Mouse (Mus musculus): ENCODE measurements around the gene Atp2a3.

The Atp2a3 gene

GRCm38 (mm10) chr11:73008826-73009225, 47.9 kb downstream of the Atp2a3 start:
- POLR2A ChIA-PET = no interaction called here
- CTCF ChIA-PET = interaction anchor here in 3 of 4 experiments (0.6 to 2.2 kb wide), 6 partner anchors 9 to 122 kb away, joined by 3 to 11 read pairs (median 6); partner anchors contain the start of genes Camkk1 (in 1 of the 3) and Ncbp3 (in 1 of the 3)

GRCm38 (mm10) chr11:73009531-73010274, 48.7 kb downstream of the Atp2a3 start:
- CTCF ChIA-PET = interaction anchor here in 2 of 4 experiments (0.6 to 2.2 kb wide), 4 partner anchors 10 to 121 kb away, joined by 3 to 8 read pairs (median 4); partner anchors contain the start of gene Ncbp3 (in 1 of the 2)
- POLR2A ChIA-PET = interaction anchor here in 1 of 4 experiments (1.2 kb wide), 1 partner anchor 14 kb away, joined by 3 read pairs; no protein-coding TSS in a partner anchor

GRCm38 (mm10) chr11:73013981-73014380, 53.0 kb downstream of the Atp2a3 start:
- CTCF ChIA-PET = interaction anchor here in 2 of 4 experiments (0.6 to 1.5 kb wide), 2 partner anchors 26 to 268 kb away, joined by 4 read pairs; no protein-coding TSS in a partner anchor
- POLR2A ChIA-PET = interaction anchor here in 2 of 4 experiments (0.6 to 1.7 kb wide), 5 partner anchors 9 to 124 kb away, joined by 3 to 6 read pairs (median 4); partner anchors contain the start of gene Haspin (in 1 of the 2)

- POLR2A ChIA-PET = interaction anchor here in 2 of 4 experiments (1.2 to 1.3 kb wide), 3 partner anchors 8 to 123 kb away, joined by 3 to 6 read pairs (median 4); partner anchors contain the start of gene Haspin (in 1 of the 2)
- CTCF ChIA-PET = interaction anchor here in 1 of 4 experiments (0.6 kb wide), 1 partner anchor 42 kb away, joined by 3 read pairs; no protein-coding TSS in a partner anchor
These were observed 53.9 kb downstream of the Atp2a3 start for GRCm38 (mm10) chr11:73014831-73015344.

- POLR2A ChIA-PET = interaction anchor here in 2 of 4 experiments (0.6 to 1.3 kb wide), 2 partner anchors 10 to 37 kb away, joined by 4 to 6 read pairs; no protein-coding TSS in a partner anchor
These were observed 54.6 kb downstream of the Atp2a3 start for GRCm38 (mm10) chr11:73015391-73016102.

GRCm38 (mm10) chr11:73016103-73016420, 55.1 kb downstream of the Atp2a3 start:
- ChIA-PET POLR2A (interaction anchor here in 2 of 4 experiments (0.6 to 1.3 kb wide), 2 partner anchors 8 to 36 kb away, joined by 3 to 6 read pairs; no protein-coding TSS in a partner anchor), CTCF (no interaction called here)

More at GRCm38 (mm10) chr11:73015391-73016102, 54.6 kb downstream of the Atp2a3 start:
- CTCF ChIA-PET = interaction anchor here in 1 of 4 experiments (0.6 kb wide), 1 partner anchor 41 kb away, joined by 3 read pairs; no protein-coding TSS in a partner anchor

- ChIA-PET CTCF (interaction anchor here (0.6 to 1.8 kb wide), 10 partner anchors 11 to 376 kb away, joined by 3 to 11 read pairs (median 4); partner anchors contain the start of gene Ncbp3 (in 2 of the 4)), POLR2A (interaction anchor here in 3 of 4 experiments (0.6 to 2.1 kb wide), 23 partner anchors 10 to 454 kb away, joined by 3 to 21 read pairs (median 4); partner anchors contain the start of genes Ctns (in 2 of the 3), Ncbp3 (in 2 of the 3), Shpk (in 2 of the 3) and Emc6 (in 1 of the 3))
These were observed 57.6 kb downstream of the Atp2a3 start, which contains the start of gene Camkk1 for GRCm38 (mm10) chr11:73018471-73019146. Gene Camkk1, plus strand, starts transcription at chr11:73019008.

GRCm38 (mm10) chr11:73019147-73019795, 58.3 kb downstream of the Atp2a3 start:
- ChIA-PET POLR2A (interaction anchor here in 3 of 4 experiments (0.6 to 2.1 kb wide), 28 partner anchors 9 to 1551 kb away, joined by 3 to 21 read pairs (median 3); partner anchors contain the start of genes Ctns (in 2 of the 3), Ncbp3 (in 2 of the 3), Shpk (in 2 of the 3) and Emc6 (in 1 of the 3)), CTCF (interaction anchor here (0.6 to 1.8 kb wide), 15 partner anchors 11 to 608 kb away, joined by 3 to 11 read pairs (median 4); partner anchors contain the start of genes Ncbp3 (in 2 of the 4) and Smtnl2 (in 1 of the 4))

- ChIA-PET POLR2A (interaction anchor here in 2 of 4 experiments (1.6 to 2.1 kb wide), 2 partner anchors 10 to 177 kb away, joined by 4 to 9 read pairs; partner anchors contain the start of genes Ctns (in 1 of the 2) and Shpk (in 1 of the 2)), CTCF (interaction anchor here in 2 of 4 experiments (0.7 to 1.0 kb wide), 2 partner anchors 27 to 28 kb away, joined by 3 read pairs; partner anchors contain the start of gene Ncbp3 (in 1 of the 2))
These were observed 60.2 kb downstream of the Atp2a3 start for GRCm38 (mm10) chr11:73020953-73021800.

GRCm38 (mm10) chr11:73023099-73023498, 62.1 kb downstream of the Atp2a3 start:
- ChIA-PET CTCF (interaction anchor here in 3 of 4 experiments (0.6 to 1.5 kb wide), 7 partner anchors 15 to 108 kb away, joined by 3 to 4 read pairs (median 3); no protein-coding TSS in a partner anchor), POLR2A (interaction anchor here in 3 of 4 experiments (0.9 to 2.1 kb wide), 5 partner anchors 8 to 25 kb away, joined by 3 to 9 read pairs (median 3); partner anchors contain the start of gene Ncbp3 (in 1 of the 3))

- POLR2A ChIA-PET = interaction anchor here in 3 of 4 experiments (0.7 to 1.8 kb wide), 6 partner anchors 10 to 24 kb away, joined by 3 to 6 read pairs (median 3); partner anchors contain the start of gene Ncbp3 (in 2 of the 3)
These were observed 62.9 kb downstream of the Atp2a3 start for GRCm38 (mm10) chr11:73023827-73024226.

GRCm38 (mm10) chr11:73024236-73024904, 63.4 kb downstream of the Atp2a3 start:
- ChIA-PET POLR2A (interaction anchor here in 3 of 4 experiments (0.5 to 1.5 kb wide), 6 partner anchors 11 to 60 kb away, joined by 3 to 4 read pairs (median 3); partner anchors contain the start of gene Ncbp3 (in 2 of the 3)), CTCF (interaction anchor here in 2 of 4 experiments (0.5 to 1.0 kb wide), 4 partner anchors 15 to 107 kb away, joined by 3 read pairs; no protein-coding TSS in a partner anchor)

More at GRCm38 (mm10) chr11:73023827-73024226, 62.9 kb downstream of the Atp2a3 start:
- CTCF ChIA-PET = interaction anchor here (0.6 to 1.5 kb wide), 9 partner anchors 15 to 125 kb away, joined by 3 to 10 read pairs (median 3); no protein-coding TSS in a partner anchor

- POLR2A ChIA-PET = interaction anchor here in 2 of 4 experiments (0.7 to 1.6 kb wide), 6 partner anchors 9 to 95 kb away, joined by 3 read pairs; partner anchors contain the start of gene Ncbp3 (in 1 of the 2)
- CTCF ChIA-PET = interaction anchor here in 3 of 4 experiments (0.9 to 1.8 kb wide), 5 partner anchors 9 to 21 kb away, joined by 3 to 6 read pairs (median 4); partner anchors contain the start of gene Ncbp3 (in 1 of the 3)
These were observed 66.0 kb downstream of the Atp2a3 start for GRCm38 (mm10) chr11:73026961-73027360.

GRCm38 (mm10) chr11:73030821-73031498, 70.0 kb downstream of the Atp2a3 start:
- POLR2A ChIA-PET = interaction anchor here in 3 of 4 experiments (0.6 to 1.5 kb wide), 13 partner anchors 8 to 455 kb away, joined by 3 to 13 read pairs (median 5); partner anchors contain the start of genes Camkk1 (in 3 of the 3) and Ncbp3 (in 2 of the 3)
- CTCF ChIA-PET = interaction anchor here (0.5 to 1.4 kb wide), 12 partner anchors 8 to 260 kb away, joined by 3 to 14 read pairs (median 3); partner anchors contain the start of genes Camkk1 (in 1 of the 4), Haspin (in 1 of the 4) and Ncbp3 (in 1 of the 4)

Measured in embryonic stem cell, embryonic (primary cell).